Mouse (Mus musculus) CD4-positive, CD25-positive, alpha-beta regulatory T cell, adult 2 months (primary cell): ENCODE measurements around the gene Gpd2.
A peak's percentile ranks its signal among the peaks of the same experiment; 100 is the strongest.

Experiments
- DNase-seq: peaks from one replicate; pipeline ENCODE4 v3.0.0-alpha.2; 2012; ENCODE audit warnings: low read depth, low spot score

The Gpd2 gene

GRCm38 (mm10) chr2:57384625-57385024, 147.2 kb downstream of the Gpd2 start:
- no peak for DNase-seq

GRCm38 (mm10) chr2:57387816-57388215, 150.4 kb downstream of the Gpd2 start:
- DNase-seq, result no peak

- no peak for DNase-seq
Observed at GRCm38 (mm10) chr2:57395071-57395470, 157.6 kb downstream of the Gpd2 start.

- no peak for DNase-seq
Observed at GRCm38 (mm10) chr2:57396061-57396460, 158.6 kb downstream of the Gpd2 start.

GRCm38 (mm10) chr2:57397727-57398126, 160.3 kb downstream of the Gpd2 start:
- DNase-seq, result no peak

- DNase-seq, result peak; percentile 19
Observed at GRCm38 (mm10) chr2:57407414-57408019, 170.1 kb downstream of the Gpd2 start.

- DNase-seq, result no peak
Observed at GRCm38 (mm10) chr2:57408413-57408812, 171.0 kb downstream of the Gpd2 start.

- no peak for DNase-seq
Observed at GRCm38 (mm10) chr2:57411551-57411950, 174.1 kb downstream of the Gpd2 start.

- DNase-seq, result no peak
Observed at GRCm38 (mm10) chr2:57414550-57415160, 177.2 kb downstream of the Gpd2 start.

GRCm38 (mm10) chr2:57416711-57417110, 179.3 kb downstream of the Gpd2 start:
- DNase-seq, result no peak
